Mouse (Mus musculus): ENCODE measurements around the gene Trir.

DNA sequence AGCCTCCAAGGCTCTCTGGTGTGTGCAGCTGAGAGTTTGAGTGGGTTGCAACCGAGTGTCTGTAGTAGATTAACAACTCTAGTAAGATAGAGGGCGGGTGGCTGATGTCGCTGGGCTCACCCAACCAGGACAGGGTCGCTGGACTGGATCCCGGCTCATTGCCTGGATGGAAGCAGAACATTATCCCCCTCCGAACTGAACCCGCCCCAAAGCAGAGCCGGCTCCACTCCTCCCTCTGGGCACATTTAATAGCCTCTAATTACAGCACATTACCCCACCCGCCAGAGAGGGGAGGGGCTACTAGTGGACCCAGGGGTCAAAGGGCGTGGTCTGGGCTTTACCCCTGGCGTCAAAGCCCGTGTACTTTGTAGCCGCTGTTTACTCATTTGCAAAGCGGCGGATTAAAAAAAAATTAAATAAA is 37.3 kb upstream of the Trir start:
- peak; percentile 37; the same call in 2 of the 3 replicates for TF ChIP-seq TAL1 (IDR thresholded peaks at IDR 0.05; ENCODE audit: low read length)
- no peak for TF ChIP-seq GATA1 (IDR thresholded peaks at IDR 0.05; ENCODE audit: low read length)
